Mouse (Mus musculus) testis, adult 2 months (tissue): Measurements from ENCODE around the gene Slc1a6.

Source experiments
- CTCF ChIP-seq: fragments of 200-500 bp; IDR thresholded peaks from 2 replicates; pipeline ENCODE4 v1.5.1; 2012; ENCODE audit warnings: low read depth, mild to moderate bottlenecking, inconsistent platforms, low read length, moderate library complexity; ENCODE audit not compliant: control insufficient read depth, insufficient read depth, insufficient replicate concordance
- POLR2A ChIP-seq: fragments of 200-500 bp; IDR thresholded peaks from 2 replicates; pipeline ENCODE4 v1.6.1; 2012; ENCODE audit warnings: low read depth, mild to moderate bottlenecking, inconsistent platforms, low read length, moderate library complexity; ENCODE audit not compliant: control insufficient read depth

- TF ChIP-seq CTCF (no peak), POLR2A (no peak)
These were observed 10.3 kb downstream of the Slc1a6 start for GRCm38 (mm10) chr10:78790561-78790960.
